Mouse (Mus musculus) thymus, adult 2 months (tissue): ENCODE measurements around the gene Pdss2.

ENCODE experiments used
- CTCF ChIP-seq: fragments of 200-500 bp; IDR thresholded peaks from 2 replicates; pipeline ENCODE4 v1.5.1; 2012; ENCODE audit warnings: mild to moderate bottlenecking, control low read depth, low read length, moderate library complexity, borderline replicate concordance; ENCODE audit not compliant: control insufficient read depth, poor library complexity, insufficient read depth; ENCODE audit errors: extremely low read depth
- POLR2A ChIP-seq: fragments of 200-500 bp; IDR thresholded peaks from 2 replicates; pipeline ENCODE4 v1.6.1; 2012; ENCODE audit warnings: mild to moderate bottlenecking, low read length, control low read depth, moderate library complexity; ENCODE audit not compliant: control insufficient read depth, poor library complexity, insufficient read depth; ENCODE audit errors: extremely low read depth

DNA sequence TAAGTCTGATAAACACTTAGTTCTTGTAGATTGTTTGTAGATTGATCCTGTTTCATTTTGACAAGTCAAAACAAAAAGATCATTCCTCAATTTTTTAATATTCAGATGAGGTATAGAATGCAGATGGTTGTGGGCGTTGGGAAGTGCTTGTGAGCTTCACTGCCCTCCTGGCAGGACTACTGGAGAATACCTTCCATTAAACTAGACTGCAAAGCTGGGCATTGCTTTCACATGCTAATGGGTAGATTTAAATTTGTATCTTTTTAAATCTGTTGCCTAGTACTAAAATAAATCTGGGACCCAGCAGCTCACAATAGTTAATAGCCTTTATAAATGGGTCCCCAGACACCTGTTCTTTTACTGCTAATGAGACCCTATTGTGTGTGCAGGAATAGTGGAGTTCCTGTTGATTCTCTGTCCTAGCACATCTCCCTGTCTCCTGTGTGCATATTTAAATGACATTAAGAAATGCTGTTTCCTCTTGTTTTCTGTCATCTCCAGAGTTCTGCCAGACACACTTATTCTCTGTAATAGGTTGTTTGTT lies 54.9 kb downstream of the Pdss2 start:
- TF ChIP-seq CTCF (no peak), POLR2A (no peak)
